Mouse (Mus musculus) Patski (cell line): ENCODE measurements at regions not wholly inside any gene's neighbourhood (a gene's known extent, or its start where the extent isn't known, plus 50 kb on each side); places are given as distances from the start of the nearest gene placed in this dataset.
"Not testable (repeated sequence)": the region's sequence is repeated elsewhere in the genome, so short reads cannot be mapped to it uniquely, and the experiment has no call there.

Source experiments
- ATAC-seq: fragments of 100-300 bp; one replicate; pipeline ENCODE4 v1.8.0; 2021
- CTCF ChIA-PET: fragments of 350-600 bp; sonication (Branson Sonifier 250); formaldehyde crosslinking; loops from one replicate; lab custom pipeline; 2022; ENCODE audit warnings: inconsistent platforms; lab: Charles Lee
- POLR2A ChIA-PET: fragments of 350-600 bp; sonication (Branson Sonifier 250); formaldehyde crosslinking; loops from one replicate; lab custom pipeline; 2022; ENCODE audit warnings: antibody characterized with exemption, inconsistent platforms; lab: Charles Lee
- DNase-seq: peaks from one replicate; pipeline ENCODE4 v3.0.0-alpha.2; 2011; ENCODE audit warnings: low read depth, low spot score
- H3K27me3 ChIP-seq: fragments of 371-371 bp; one replicate; pipeline ENCODE4 v1.5.1; 2021
- CTCF ChIP-seq: fragments of 100-300 bp; IDR thresholded peaks from one replicate; pipeline ENCODE4 v1.5.1; 2021
- in situ Hi-C: fragments of 300-500 bp; cut with MboI; formaldehyde crosslinking; loops from 3 replicates; pipeline ENCODE4 v1.11.1; 2018; ENCODE audit warnings: low pct_unique_long_range_greater_than_20kb, mixed read lengths

DNA sequence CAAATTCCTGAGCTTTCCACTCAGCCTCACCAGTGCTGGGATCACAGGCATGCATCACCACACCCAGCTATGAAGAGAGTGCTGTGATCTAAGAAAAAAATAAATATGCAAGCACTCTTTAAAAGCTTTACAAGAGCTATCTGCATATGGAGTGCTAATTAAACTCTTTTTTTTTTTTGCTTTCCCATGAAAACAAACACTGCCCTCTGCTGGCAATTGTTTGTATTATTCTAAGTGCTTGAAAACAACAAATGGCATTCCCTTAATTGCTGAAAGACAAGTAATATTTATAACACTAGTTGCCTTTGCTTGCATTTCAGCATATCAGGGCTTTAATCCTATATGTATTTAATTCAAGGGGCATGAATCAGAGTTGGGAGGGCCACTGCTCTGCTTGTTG lies 91.8 kb downstream of the 5730507C01Rik start:
- DNase-seq, in situ Hi-C loops, CTCF ChIA-PET, H3K27me3 ChIP-seq, ATAC-seq, POLR2A ChIA-PET: not testable (repeated sequence)
- TF ChIP-seq CTCF, result peak; percentile 6

DNA sequence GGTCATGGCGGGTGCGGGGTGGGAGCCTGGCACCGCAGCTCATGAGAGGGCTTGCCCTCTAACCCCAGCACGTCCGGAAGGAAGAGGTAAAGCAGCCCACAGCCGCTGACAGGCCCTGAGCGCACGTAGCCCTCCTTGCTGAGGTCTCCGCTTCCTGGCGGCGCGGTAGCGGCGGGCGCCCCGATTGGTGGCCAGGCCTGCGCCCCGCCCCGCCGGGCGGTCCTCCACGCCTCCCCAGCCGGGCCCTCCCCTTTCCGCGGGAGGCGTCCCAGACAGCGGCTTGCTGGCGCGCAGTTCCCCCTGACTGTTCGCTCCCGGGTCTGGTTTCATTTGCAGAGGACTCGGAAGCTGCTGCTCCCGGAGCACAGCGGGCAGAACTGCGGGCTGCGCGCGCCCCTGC lies 95.5 kb downstream of the 5730507C01Rik start:
- DNase-seq, result no peak
- H3K27me3 ChIP-seq, result no peaks in the 10 kb centered on the region
- in situ Hi-C loops, result no loop called here
- no peak for TF ChIP-seq CTCF
- CTCF ChIA-PET, result no interaction called here
- POLR2A ChIA-PET, result no interaction called here
- no peak for ATAC-seq

DNA sequence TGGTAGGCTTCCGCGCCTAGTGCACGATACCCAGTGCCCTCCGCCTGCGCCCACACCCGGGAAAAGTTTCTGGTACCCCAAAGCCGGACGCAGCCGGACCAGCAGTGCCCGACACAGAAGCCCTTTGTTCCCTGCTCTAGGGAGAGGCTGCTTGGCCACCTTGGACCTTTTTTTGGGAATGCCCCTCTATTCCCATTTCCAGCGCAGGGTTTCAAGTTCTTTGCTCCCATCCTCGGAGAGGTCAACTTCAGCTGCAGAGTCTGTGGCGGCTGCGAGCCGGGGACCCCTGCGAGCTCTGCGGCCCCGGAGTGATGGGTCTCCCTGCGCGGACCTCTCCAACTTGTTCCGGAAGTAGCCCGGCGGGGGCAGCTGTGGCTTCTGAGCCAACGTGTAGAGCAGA lies 96.3 kb downstream of the 5730507C01Rik start:
- ATAC-seq, H3K27me3 ChIP-seq, CTCF ChIA-PET, POLR2A ChIA-PET, DNase-seq, in situ Hi-C loops: not testable (repeated sequence)
